Mouse (Mus musculus): Measurements from ENCODE around the gene Zfp202.

DNA sequence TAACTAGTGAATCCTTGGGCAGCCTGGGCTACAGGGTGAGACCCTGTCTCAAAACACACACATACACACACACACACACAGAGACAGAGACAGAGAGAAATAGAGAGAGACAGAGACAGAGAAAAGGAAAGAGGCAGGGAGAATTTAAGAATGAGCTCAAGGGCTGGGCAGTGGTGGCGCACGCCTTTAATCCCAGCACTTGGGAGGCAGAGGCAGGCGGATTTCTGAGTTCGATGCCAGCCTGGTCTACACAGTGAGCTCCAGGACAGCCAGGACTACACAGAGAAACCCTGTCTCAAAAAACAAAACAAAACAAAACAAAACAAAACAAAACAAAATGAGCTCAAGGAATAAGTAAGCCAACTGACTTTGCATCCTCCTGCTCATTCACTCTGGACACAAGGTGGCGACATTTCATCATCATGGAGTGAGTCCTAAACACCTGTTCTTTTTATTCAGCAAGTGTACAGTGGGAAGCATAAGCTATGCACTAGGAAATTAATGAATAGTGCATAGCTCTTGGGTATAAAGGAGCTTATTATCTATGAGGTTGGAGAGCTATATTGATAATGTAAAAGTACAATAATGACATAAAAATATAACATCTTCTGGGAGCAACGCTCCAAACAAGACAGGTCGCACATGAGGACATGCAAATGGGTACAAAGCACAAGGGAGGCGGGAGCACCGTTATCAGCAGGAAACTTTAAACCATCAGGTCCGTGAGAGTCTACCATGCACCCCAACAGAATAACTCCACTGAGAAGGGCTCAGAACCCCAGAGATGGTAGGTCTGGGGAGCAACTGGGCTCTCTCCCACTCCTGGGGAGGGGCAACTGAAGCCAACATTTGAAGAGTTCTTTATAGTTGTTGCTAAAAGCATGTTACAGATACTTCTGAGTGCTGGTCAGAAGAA lies 36.0 kb downstream of the Zfp202 start:
- TF ChIP-seq GATA1 (IDR thresholded peaks at IDR 0.05; ENCODE audit: low read length): no peak
- TF ChIP-seq TAL1 (IDR thresholded peaks at IDR 0.05; ENCODE audit: low read length): no peak

Measured in erythroblast, embryonic 14.5 days (primary cell).